Mouse (Mus musculus): Measurements from ENCODE around the gene Fgf13.

Fgf13 gene

GRCm38 (mm10) chrX:59567695-59568431 lies at the start of gene Fgf13:
Gene Fgf13 (minus strand): TSS chrX:59568071.
- peak; percentile 3 for DNase-seq (ENCODE audit: low spot score)

GRCm38 (mm10) chrX:59606535-59606934 lies 38.7 kb upstream of the Fgf13 start:
- no peak for DNase-seq (ENCODE audit: low spot score)

GRCm38 (mm10) chrX:59589050-59589449 lies 21.2 kb upstream of the Fgf13 start:
- DNase-seq (ENCODE audit: low spot score) = no peak

- DNase-seq (ENCODE audit: low spot score) = no peak
Measured at GRCm38 (mm10) chrX:59585508-59586186, 17.8 kb upstream of the Fgf13 start.

GRCm38 (mm10) chrX:59584034-59584433 lies 16.2 kb upstream of the Fgf13 start:
- DNase-seq (ENCODE audit: low spot score) = no peak

GRCm38 (mm10) chrX:59566826-59567694 lies 811 bp downstream of the Fgf13 start:
- DNase-seq (ENCODE audit: low spot score) = peak; percentile 3

GRCm38 (mm10) chrX:59566017-59566679 lies 1.7 kb downstream of the Fgf13 start:
- no peak for DNase-seq (ENCODE audit: low spot score)

GRCm38 (mm10) chrX:59547931-59548330 lies 19.9 kb downstream of the Fgf13 start:
- DNase-seq (ENCODE audit: low spot score) = no peak

- DNase-seq (ENCODE audit: low spot score) = no peak
Measured at GRCm38 (mm10) chrX:59508273-59508672, 59.6 kb downstream of the Fgf13 start.

GRCm38 (mm10) chrX:59493388-59493787 lies 74.5 kb downstream of the Fgf13 start:
- DNase-seq (ENCODE audit: low spot score) = no peak

- no peak for DNase-seq (ENCODE audit: low spot score)
Measured at GRCm38 (mm10) chrX:59485426-59485825, 82.4 kb downstream of the Fgf13 start.

GRCm38 (mm10) chrX:59402596-59403285 lies 165.1 kb downstream of the Fgf13 start:
- no peak for DNase-seq (ENCODE audit: low spot score)

- DNase-seq (ENCODE audit: low spot score) = peak; percentile 2
Measured at GRCm38 (mm10) chrX:59290916-59291411, 276.9 kb downstream of the Fgf13 start.

GRCm38 (mm10) chrX:59251576-59251975 lies 316.3 kb downstream of the Fgf13 start:
- no peak for DNase-seq (ENCODE audit: low spot score)

GRCm38 (mm10) chrX:59243752-59244151 lies 324.1 kb downstream of the Fgf13 start:
- no peak for DNase-seq (ENCODE audit: low spot score)

GRCm38 (mm10) chrX:59243176-59243575 lies 324.7 kb downstream of the Fgf13 start:
- DNase-seq (ENCODE audit: low spot score) = no peak

GRCm38 (mm10) chrX:59241460-59241747 lies 326.5 kb downstream of the Fgf13 start:
- no peak for DNase-seq (ENCODE audit: low spot score)

- no peak for DNase-seq (ENCODE audit: low spot score)
Measured at GRCm38 (mm10) chrX:59240683-59241459, 327.0 kb downstream of the Fgf13 start.

- no peak for DNase-seq (ENCODE audit: low spot score)
Measured at GRCm38 (mm10) chrX:59220675-59221074, 347.2 kb downstream of the Fgf13 start.

GRCm38 (mm10) chrX:59201146-59201545 lies 366.7 kb downstream of the Fgf13 start:
- no peak for DNase-seq (ENCODE audit: low spot score)

- DNase-seq (ENCODE audit: low spot score) = no peak
Measured at GRCm38 (mm10) chrX:59194149-59194548, 373.7 kb downstream of the Fgf13 start.
